In the genomic region with DNA sequence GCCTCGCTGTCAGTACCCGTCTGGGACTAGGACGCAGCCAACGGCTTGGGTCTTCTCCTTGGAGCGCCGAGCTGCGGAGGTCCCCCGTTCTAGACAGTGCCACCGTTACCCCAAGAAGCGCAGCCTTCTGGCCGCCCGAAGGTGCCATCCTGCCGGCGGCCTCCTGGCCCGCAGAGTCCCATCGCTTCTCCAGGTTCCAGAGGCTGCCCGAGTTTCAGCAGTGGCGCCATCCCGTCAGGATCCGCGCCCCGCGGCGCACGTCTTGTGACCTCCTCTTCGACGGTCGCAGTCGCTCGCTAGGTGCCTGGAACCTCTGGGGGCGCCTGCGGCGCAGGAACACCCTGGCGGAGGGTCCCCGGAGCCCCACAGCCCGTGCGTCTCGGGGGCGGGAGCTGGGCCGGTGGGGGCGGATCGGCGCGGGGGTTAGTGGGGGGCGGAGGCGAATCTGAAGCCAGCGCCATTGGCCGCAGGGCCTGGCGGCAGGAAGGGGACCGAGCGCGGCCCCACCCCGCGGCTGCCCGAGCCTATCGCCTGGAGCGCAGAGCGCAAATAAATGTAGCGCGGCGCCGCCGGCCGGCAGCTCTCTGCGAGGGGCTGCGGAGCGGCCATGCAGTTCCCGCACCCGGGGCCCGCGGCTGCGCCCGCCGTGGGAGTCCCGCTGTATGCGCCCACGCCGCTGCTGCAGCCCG, we compare ENCODE assay signal across 8 mouse cellular contexts. TPM values are rescaled to one million over a fixed set of nuclear protein-coding genes. Genes with fewer than 3 reads are reported as not detected.
DNase-seq lines count a peak whose midpoint lies in the region; ATAC-seq and TF ChIP-seq lines count a peak whose summit lies in the region.

A gene (plus strand): TSS at position 548 of the 689 bp plus-strand sequence.

- peak; percentile 36; the same call in 1 of the 2 replicates for TF ChIP-seq POLR2A in small intestine, adult 2 months (IDR thresholded peaks at IDR 0.05; ENCODE audit: low read depth, low read length)

- H3K36me3 ChIP-seq in intestine, embryonic 16.5 days (ENCODE audit: control insufficient read depth, insufficient read depth, low read length): no peaks in the 10 kb centered on the region
- no peaks in the 10 kb centered on the region for H3K36me3 ChIP-seq in limb, embryonic 15.5 days
- H3K36me3 ChIP-seq in midbrain, embryonic 14.5 days (ENCODE audit: control insufficient read depth, insufficient read depth, low read length): no peaks in the 10 kb centered on the region
- H3K36me3 ChIP-seq in small intestine, adult 2 months (ENCODE audit: control insufficient read depth, insufficient read depth, low read length): 0 out of 2 replicates have a peak, but pooled peaks cover 3% of the 10 kb centered on the region

- DNase-seq in WW6 (ENCODE audit: low read depth, low spot score): peak; percentile 55
- peak; percentile 99 for DNase-seq in heart, adult 11 months
- DNase-seq in midbrain, embryonic 14.5 days: peak; percentile 66
- DNase-seq in yolk sac, embryonic 10.5 days (ENCODE audit: low spot score): peak; percentile 87

- peak within 1 kb of the TSS; percentile 64 for H3K4me3 ChIP-seq in intestine, embryonic 16.5 days (ENCODE audit: low read length)
- peak within 1 kb of the TSS; percentile 51 for H3K4me3 ChIP-seq in limb, embryonic 15.5 days
- H3K4me3 ChIP-seq in midbrain, embryonic 14.5 days (replicated peaks; ENCODE audit: low read depth, low read length): peak within 1 kb of the TSS; percentile 35
- peak within 1 kb of the TSS; percentile 73 for H3K4me3 ChIP-seq in small intestine, adult 2 months (ENCODE audit: low read depth, low read length)

- ATAC-seq in common myeloid progenitor, adult 5-6 weeks (replicated peaks; ENCODE audit: low read depth, poor library complexity, severe bottlenecking): peak; percentile 34
- peak; percentile 86 for ATAC-seq in intestine, embryonic 16.5 days
- peak; percentile 67 for ATAC-seq in limb, embryonic 15.5 days (ENCODE audit: insufficient number of reproducible peaks, low FRiP score, low TSS enrichment, low read depth)
- peak; percentile 40; the same call in 1 of the 2 replicates for ATAC-seq in midbrain, embryonic 14.5 days (ENCODE audit: low FRiP score, low TSS enrichment)

- TF ChIP-seq CTCF in small intestine, adult 2 months (IDR thresholded peaks at IDR 0.05; ENCODE audit: extremely low read depth, insufficient read length, insufficient replicate concordance, low read depth, low read length): no peak

- peaks cover 61% of the 10 kb centered on the region for H3K27me3 ChIP-seq in intestine, embryonic 16.5 days (replicated peaks; ENCODE audit: control insufficient read depth, insufficient read depth, low read length)
- H3K27me3 ChIP-seq in limb, embryonic 15.5 days: peaks cover 88% of the 10 kb centered on the region
- peaks cover 78% of the 10 kb centered on the region for H3K27me3 ChIP-seq in midbrain, embryonic 14.5 days (ENCODE audit: control insufficient read depth, insufficient read depth, low read length)
- H3K27me3 ChIP-seq in small intestine, adult 2 months (ENCODE audit: control insufficient read depth, insufficient read depth, low read length): peaks cover 51% of the 10 kb centered on the region

- peak within 1 kb of the TSS; percentile 94 for H3K4me2 ChIP-seq in intestine, embryonic 16.5 days (ENCODE audit: low read depth, low read length)
- peak within 1 kb of the TSS; percentile 81 for H3K4me2 ChIP-seq in limb, embryonic 15.5 days
- peak within 1 kb of the TSS; percentile 54 for H3K4me2 ChIP-seq in midbrain, embryonic 14.5 days (ENCODE audit: low read length)

- 0 out of 2 replicates have a peak, but pooled peaks cover 2% of the 10 kb centered on the region for H3K9me3 ChIP-seq in intestine, embryonic 16.5 days (ENCODE audit: control insufficient read depth, low read length)
- no peaks in the 10 kb centered on the region for H3K9me3 ChIP-seq in limb, embryonic 15.5 days
- H3K9me3 ChIP-seq in midbrain, embryonic 14.5 days (ENCODE audit: control insufficient read depth, low read length): no peaks in the 10 kb centered on the region

- peaks cover 14% of the 10 kb centered on the region for H3K4me1 ChIP-seq in intestine, embryonic 16.5 days (ENCODE audit: control insufficient read depth, insufficient read depth, low read length)
- peaks cover 18% of the 10 kb centered on the region for H3K4me1 ChIP-seq in limb, embryonic 15.5 days
- H3K4me1 ChIP-seq in midbrain, embryonic 14.5 days (ENCODE audit: control insufficient read depth, insufficient read depth, low read length): 0 out of 2 replicates have a peak, but pooled peaks cover 10% of the 10 kb centered on the region
- H3K4me1 ChIP-seq in small intestine, adult 2 months (ENCODE audit: control insufficient read depth, insufficient read depth, insufficient read length, low read length): peaks cover 8% of the 10 kb centered on the region

- peak within 1 kb of the TSS; percentile 74 for H3K9ac ChIP-seq in intestine, embryonic 16.5 days (ENCODE audit: low read depth, low read length)
- peak within 1 kb of the TSS; percentile 24; the same call in 1 of the 2 replicates for H3K9ac ChIP-seq in limb, embryonic 15.5 days
- 0 out of 2 replicates have a peak within 1 kb of the TSS, but pooled peaks have one; percentile 34 for H3K9ac ChIP-seq in midbrain, embryonic 14.5 days (replicated peaks; ENCODE audit: low read length)

- under 1% methylated on average over 76 of the region's 79 CpGs for WGBS in intestine, embryonic 16.5 days
- under 1% methylated on average over 50 of the region's 79 CpGs for WGBS in limb, embryonic 15.5 days
- WGBS in midbrain, embryonic 14.5 days: 1% methylated on average over 73 of the region's 79 CpGs
- under 1% methylated on average over 79 of the region's 79 CpGs for whole genome bisulfite sequencing in small intestine, adult 2 months

- peak within 1 kb of the TSS; percentile 73 for H3K27ac ChIP-seq in intestine, embryonic 16.5 days (ENCODE audit: low read length)
- H3K27ac ChIP-seq in limb, embryonic 15.5 days: peak within 1 kb of the TSS; percentile 63; the same call in 1 of the 2 replicates
- no peak within 1 kb of the TSS for H3K27ac ChIP-seq in midbrain, embryonic 14.5 days (replicated peaks; ENCODE audit: low read depth, low read length)
- H3K27ac ChIP-seq in small intestine, adult 2 months (ENCODE audit: insufficient read depth, low read depth, low read length): 0 out of 2 replicates have a peak within 1 kb of the TSS, but pooled peaks have one; percentile 27

RNA-seq across cellular contexts. Expression of the gene that starts here (rescaled TPM):
- total RNA-seq in common myeloid progenitor, adult 5-6 weeks (2017): 47.6 and 72.5 TPM in 2 replicates
- 11.1 and 11.8 TPM in 2 replicates for polyA plus RNA-seq in intestine, embryonic 16.5 days (2015; fragmentation: Nextera tagmentation; extraction: Ambion mirVana)
- polyA plus RNA-seq in limb, embryonic 15.5 days (2015; fragmentation: Nextera tagmentation; extraction: Ambion mirVana): 11.2 and 12.7 TPM in 2 replicates
- 1.4 and 4.2 TPM in 2 replicates for polyA plus RNA-seq in midbrain, embryonic 14.5 days (2014; fragmentation: Nextera tagmentation; extraction: Ambion mirVana)
- 7.6 and 9.4 TPM in 2 replicates for polyA plus RNA-seq in small intestine, adult 2 months (2012; rRNA removed)

Comparison
In these comparisons a context has a peak if more than half of its experiments do, and no peak if none do; other contexts are left out.
1. ATAC-seq: peak in every context shown above with its lines; median percentile 86 in intestine, embryonic 16.5 days; 67 in limb, embryonic 15.5 days; 40 in midbrain, embryonic 14.5 days; 34 in common myeloid progenitor, adult 5-6 weeks.
2. H3K9ac ChIP-seq: peak in every context shown above with its lines; median percentile 74 in intestine, embryonic 16.5 days; 34 in midbrain, embryonic 14.5 days; 24 in limb, embryonic 15.5 days.